Mouse (Mus musculus) kidney, adult 11 months (tissue): ENCODE data around the gene Grhl3.
"Not testable (repeated sequence)": the region's sequence is repeated elsewhere in the genome, so short reads cannot be mapped to it uniquely, and the experiment has no call there.

Experiments used
- DNase-seq: peaks from one replicate; pipeline ENCODE4 v3.0.0; 2022

Grhl3 gene

GRCm38 (mm10) chr4:135573251-135573808 is at the start of gene Grhl3:
Gene Grhl3 (minus strand): TSS chr4:135573630.
- peak; percentile 28 for DNase-seq

- DNase-seq = no peak
Measured at GRCm38 (mm10) chr4:135622290-135622689, 48.9 kb upstream of the Grhl3 start.

GRCm38 (mm10) chr4:135620461-135620860 is 47.0 kb upstream of the Grhl3 start:
- DNase-seq = no peak

GRCm38 (mm10) chr4:135617783-135618470 is 44.5 kb upstream of the Grhl3 start:
- no peak for DNase-seq

GRCm38 (mm10) chr4:135617038-135617437 is 43.6 kb upstream of the Grhl3 start:
- DNase-seq = no peak

GRCm38 (mm10) chr4:135615307-135615706 is 41.9 kb upstream of the Grhl3 start:
- not testable (repeated sequence) for DNase-seq

GRCm38 (mm10) chr4:135609986-135610385 is 36.6 kb upstream of the Grhl3 start:
- DNase-seq = no peak

GRCm38 (mm10) chr4:135607979-135608885 is 34.8 kb upstream of the Grhl3 start:
- DNase-seq = no peak

- no peak for DNase-seq
Measured at GRCm38 (mm10) chr4:135606271-135606670, 32.8 kb upstream of the Grhl3 start.

- no peak for DNase-seq
Measured at GRCm38 (mm10) chr4:135601530-135601929, 28.1 kb upstream of the Grhl3 start.

- DNase-seq = no peak
Measured at GRCm38 (mm10) chr4:135599497-135600182, 26.2 kb upstream of the Grhl3 start.

- DNase-seq = peak; percentile 26
Measured at GRCm38 (mm10) chr4:135598998-135599397, 25.6 kb upstream of the Grhl3 start.

GRCm38 (mm10) chr4:135597571-135597970 is 24.1 kb upstream of the Grhl3 start:
- DNase-seq = peak; percentile 28

- peak; percentile 19 for DNase-seq
Measured at GRCm38 (mm10) chr4:135595943-135596342, 22.5 kb upstream of the Grhl3 start.

- DNase-seq = no peak
Measured at GRCm38 (mm10) chr4:135591610-135592304, 18.3 kb upstream of the Grhl3 start.

- no peak for DNase-seq
Measured at GRCm38 (mm10) chr4:135591086-135591485, 17.7 kb upstream of the Grhl3 start.

GRCm38 (mm10) chr4:135584838-135585237 is 11.4 kb upstream of the Grhl3 start:
- no peak for DNase-seq

- no peak for DNase-seq
Measured at GRCm38 (mm10) chr4:135581222-135581910, 7.9 kb upstream of the Grhl3 start.

- no peak for DNase-seq
Measured at GRCm38 (mm10) chr4:135579695-135580094, 6.3 kb upstream of the Grhl3 start.

GRCm38 (mm10) chr4:135578490-135578889 is 5.1 kb upstream of the Grhl3 start:
- DNase-seq = no peak

GRCm38 (mm10) chr4:135575365-135576140 is 2.1 kb upstream of the Grhl3 start:
- no peak for DNase-seq
